Mouse (Mus musculus) erythroblast, embryonic 14.5 days (primary cell): ENCODE data around the gene Myod1. TPM values are rescaled to one million over a fixed set of nuclear protein-coding genes. Genes with fewer than 3 reads are reported as not detected.

Experiments used
- H3K27me3 ChIP-seq: 2 replicates; pipeline ENCODE4 v1.6.1; 2012; ENCODE audit warnings: inconsistent platforms; ENCODE audit not compliant: control insufficient read depth
- H3K36me3 ChIP-seq: 2 replicates; pipeline ENCODE4 v1.6.1; 2012; ENCODE audit warnings: mild to moderate bottlenecking, inconsistent platforms; ENCODE audit not compliant: control insufficient read depth
- H3K4me1 ChIP-seq: 2 replicates; pipeline ENCODE4 v1.6.1; 2012; ENCODE audit warnings: inconsistent platforms; ENCODE audit not compliant: control insufficient read depth
- H3K4me3 ChIP-seq: replicated peaks from 2 replicates; pipeline ENCODE3; 2012; ENCODE audit warnings: moderate library complexity, mild to moderate bottlenecking, inconsistent platforms
- H3K9me3 ChIP-seq: 2 replicates; pipeline ENCODE4 v1.6.1; 2012; ENCODE audit warnings: low read length, inconsistent platforms, mixed read lengths; ENCODE audit not compliant: control insufficient read depth
- GATA1 ChIP-seq: IDR thresholded peaks from 2 replicates; pipeline ENCODE4 v1.6.1; 2012; ENCODE audit warnings: low read length, inconsistent platforms, mixed read lengths
- TAL1 ChIP-seq: IDR thresholded peaks from 3 replicates; pipeline ENCODE4 v1.6.1; 2012; ENCODE audit warnings: low read length, inconsistent platforms, mixed read lengths
- polyA plus RNA-seq: library from polyadenylated mRNA; stranded (reverse); fragments of >175 nt; gene quantifications from 2 replicates; pipeline ENCODE4 v1.2.3, GENCODE M21; 2012

Myod1 gene
- polyA plus RNA-seq, 1 experiment: not detected

DNA sequence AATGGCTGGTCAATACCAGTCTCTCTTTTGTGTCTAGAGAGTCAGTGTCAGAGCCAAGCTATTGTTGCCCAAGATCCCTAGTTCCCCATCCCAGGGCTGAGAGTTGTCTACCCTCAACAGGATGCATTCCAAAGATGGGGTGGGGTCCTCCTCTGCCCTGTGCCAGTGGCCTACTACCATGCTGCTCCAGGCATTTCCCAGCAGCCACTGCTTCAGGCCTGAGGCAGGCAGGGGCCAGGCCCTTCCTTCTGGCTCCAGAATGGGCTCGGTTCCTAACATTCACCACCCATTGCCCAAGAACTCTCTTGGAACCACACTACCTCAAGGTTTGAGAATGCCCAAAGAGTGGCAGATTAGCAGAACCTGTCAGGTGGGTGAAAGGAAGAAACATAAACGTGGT lies 23.5 kb upstream of the Myod1 start:
- no peak for TF ChIP-seq GATA1
- TF ChIP-seq TAL1: no peak
- peaks cover 26% of the 10 kb centered on the region for H3K27me3 ChIP-seq

GRCm38 (mm10) chr7:46353216-46353615 lies 23.1 kb upstream of the Myod1 start:
- H3K4me3 ChIP-seq: no peak overlapping the region
- H3K36me3 ChIP-seq: no peaks in the 10 kb centered on the region
- H3K9me3 ChIP-seq: no peaks in the 10 kb centered on the region
- H3K4me1 ChIP-seq: no peaks in the 10 kb centered on the region
- TF ChIP-seq TAL1 (no peak), GATA1 (no peak)
- H3K27me3 ChIP-seq: peaks cover 22% of the 10 kb centered on the region

More for the DNA sequence above, 23.5 kb upstream of the Myod1 start:
- H3K9me3 ChIP-seq: no peaks in the 10 kb centered on the region
- H3K4me3 ChIP-seq: no peak overlapping the region
- no peaks in the 10 kb centered on the region for H3K4me1 ChIP-seq
- no peaks in the 10 kb centered on the region for H3K36me3 ChIP-seq

- no peak for TF ChIP-seq GATA1
- no peak for TF ChIP-seq TAL1
- Histone ChIP-seq H3K27me3 (peaks cover 15% of the 10 kb centered on the region), H3K36me3 (no peaks in the 10 kb centered on the region), H3K4me3 (no peak overlapping the region), H3K9me3 (no peaks in the 10 kb centered on the region), H3K4me1 (no peaks in the 10 kb centered on the region)
These were observed 22.4 kb upstream of the Myod1 start for GRCm38 (mm10) chr7:46353875-46354274.

- TF ChIP-seq TAL1 (no peak), GATA1 (no peak)
- Histone ChIP-seq H3K36me3 (no peaks in the 10 kb centered on the region), H3K27me3 (no peaks in the 10 kb centered on the region), H3K4me1 (no peaks in the 10 kb centered on the region), H3K4me3 (no peak overlapping the region), H3K9me3 (no peaks in the 10 kb centered on the region)
These were observed 14.5 kb upstream of the Myod1 start for GRCm38 (mm10) chr7:46361776-46362175.

DNA sequence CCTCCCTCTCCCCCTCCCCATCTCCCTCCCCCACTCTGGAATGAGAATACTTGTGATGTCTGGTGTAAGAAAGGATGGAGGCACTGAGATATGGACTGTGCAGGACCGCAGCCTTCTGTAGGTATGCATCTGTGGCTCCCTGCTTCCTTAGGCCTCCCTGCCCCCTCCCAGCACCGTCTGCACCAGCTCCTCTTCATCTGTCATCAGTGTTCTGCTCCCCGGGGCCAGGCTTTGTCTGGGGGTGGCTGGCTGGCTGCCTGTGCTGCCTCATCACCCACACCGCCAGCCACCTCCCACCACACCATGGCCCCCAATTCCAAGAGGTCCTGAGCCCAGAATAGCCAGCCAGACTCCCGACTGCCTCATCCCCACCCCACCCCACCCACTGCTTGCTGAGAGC lies 12.1 kb upstream of the Myod1 start:
- Histone ChIP-seq H3K4me1 (no peaks in the 10 kb centered on the region), H3K27me3 (no peaks in the 10 kb centered on the region), H3K36me3 (no peaks in the 10 kb centered on the region), H3K4me3 (no peak overlapping the region), H3K9me3 (peaks cover 2% of the 10 kb centered on the region; the same call in 1 of the 2 replicates)
- TF ChIP-seq TAL1 (no peak), GATA1 (no peak)

GRCm38 (mm10) chr7:46365810-46366209 lies 10.5 kb upstream of the Myod1 start:
- Histone ChIP-seq H3K4me1 (no peaks in the 10 kb centered on the region), H3K4me3 (no peak overlapping the region), H3K9me3 (peaks cover 4% of the 10 kb centered on the region; the same call in 1 of the 2 replicates), H3K27me3 (no peaks in the 10 kb centered on the region), H3K36me3 (no peaks in the 10 kb centered on the region)
- TF ChIP-seq GATA1 (no peak), TAL1 (no peak)

DNA sequence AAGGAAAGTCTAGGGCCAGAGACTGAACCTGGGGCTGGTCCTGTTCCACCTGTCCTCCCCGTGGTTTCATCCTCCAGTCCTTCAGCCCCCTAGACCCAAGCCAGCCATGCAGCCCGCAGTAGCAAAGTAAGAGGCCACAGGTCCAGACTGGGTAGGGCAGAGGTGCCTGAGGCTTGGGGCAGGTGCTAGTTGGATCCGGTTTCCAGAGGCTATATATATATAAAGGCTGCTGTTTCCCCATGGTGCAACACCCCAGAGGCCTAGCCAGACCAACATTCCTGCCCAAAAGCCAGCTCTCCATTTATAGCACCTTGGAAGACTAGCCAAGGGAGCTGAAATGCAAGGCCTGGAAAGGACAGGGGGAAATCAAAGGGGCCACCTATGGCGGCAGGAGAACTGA lies 5.2 kb upstream of the Myod1 start:
- no peak overlapping the region for H3K4me3 ChIP-seq
- TF ChIP-seq TAL1 (no peak), GATA1 (no peak)
- H3K9me3 ChIP-seq: peaks cover 4% of the 10 kb centered on the region; the same call in 1 of the 2 replicates
- H3K27me3 ChIP-seq: peaks cover 5% of the 10 kb centered on the region
- H3K4me1 ChIP-seq: no peaks in the 10 kb centered on the region
- no peaks in the 10 kb centered on the region for H3K36me3 ChIP-seq

DNA sequence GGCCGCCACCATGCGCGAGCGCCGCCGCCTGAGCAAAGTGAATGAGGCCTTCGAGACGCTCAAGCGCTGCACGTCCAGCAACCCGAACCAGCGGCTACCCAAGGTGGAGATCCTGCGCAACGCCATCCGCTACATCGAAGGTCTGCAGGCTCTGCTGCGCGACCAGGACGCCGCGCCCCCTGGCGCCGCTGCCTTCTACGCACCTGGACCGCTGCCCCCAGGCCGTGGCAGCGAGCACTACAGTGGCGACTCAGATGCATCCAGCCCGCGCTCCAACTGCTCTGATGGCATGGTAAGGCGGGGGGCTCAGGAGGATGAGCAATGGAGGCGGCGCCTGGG lies 703 bp downstream of the Myod1 start:
- Histone ChIP-seq H3K27me3 (peaks cover 34% of the 10 kb centered on the region), H3K4me1 (no peaks in the 10 kb centered on the region), H3K36me3 (no peaks in the 10 kb centered on the region), H3K4me3 (no peak overlapping the region), H3K9me3 (no peaks in the 10 kb centered on the region)
- TF ChIP-seq GATA1: no peak
- no peak for TF ChIP-seq TAL1

GRCm38 (mm10) chr7:46378123-46378522 lies 1.8 kb downstream of the Myod1 start:
- H3K27me3 ChIP-seq: peaks cover 34% of the 10 kb centered on the region

GRCm38 (mm10) chr7:46378983-46379382 lies 2.7 kb downstream of the Myod1 start:
- no peak for TF ChIP-seq TAL1
- no peak for TF ChIP-seq GATA1
- Histone ChIP-seq H3K36me3 (no peaks in the 10 kb centered on the region), H3K4me1 (no peaks in the 10 kb centered on the region), H3K9me3 (no peaks in the 10 kb centered on the region), H3K4me3 (no peak overlapping the region), H3K27me3 (peaks cover 34% of the 10 kb centered on the region)

More at GRCm38 (mm10) chr7:46378123-46378522, 1.8 kb downstream of the Myod1 start:
- Histone ChIP-seq H3K9me3 (no peaks in the 10 kb centered on the region), H3K4me3 (no peak overlapping the region), H3K4me1 (no peaks in the 10 kb centered on the region), H3K36me3 (no peaks in the 10 kb centered on the region)
- TF ChIP-seq GATA1: no peak
- no peak for TF ChIP-seq TAL1
